Mouse (Mus musculus) MEL (cell line): ENCODE data around the gene Cd248. TPM values are rescaled to one million over a fixed set of nuclear protein-coding genes. Genes with fewer than 3 reads are reported as not detected.

ENCODE experiments used
- DNase-seq: peaks from one replicate; pipeline ENCODE4 v3.0.0; 2011; ENCODE audit warnings: low read depth, low spot score
- H3K27ac ChIP-seq: 2 replicates; pipeline ENCODE4 v1.5.1; 2012; ENCODE audit warnings: low read depth, mild to moderate bottlenecking, control low read depth, low read length, moderate library complexity; ENCODE audit not compliant: control insufficient read depth
- H3K27me3 ChIP-seq, 2 experiments: fragments of 150-350 bp in 1 of 2; sonication (generic) in 1 of 2; 2 replicates each; pipeline ENCODE4 v1.6.1; 2012; ENCODE audit warnings: low read length in 2 of 2, mild to moderate bottlenecking in 2 of 2, improper control_type of control experiment in 1 of 2, moderate library complexity in 1 of 2; ENCODE audit not compliant: insufficient read depth in 2 of 2, control insufficient read depth in 1 of 2
- H3K36me3 ChIP-seq, 2 experiments: 2 replicates each; pipeline ENCODE4 v1.6.1; 2012 to 2014; ENCODE audit warnings: low read length in 2 of 2, improper control_type of control experiment in 1 of 2, inconsistent platforms in 1 of 2, mild to moderate bottlenecking in 1 of 2; ENCODE audit not compliant: insufficient read depth in 2 of 2, control insufficient read depth in 1 of 2
- H3K4me1 ChIP-seq, 2 experiments: fragments of 150-350 bp in 1 of 2; sonication (generic) in 1 of 2; 2 replicates each; pipeline ENCODE4 v1.6.1; 2012; ENCODE audit warnings: low read length in 2 of 2, improper control_type of control experiment in 1 of 2, mild to moderate bottlenecking in 1 of 2; ENCODE audit not compliant: insufficient read depth in 2 of 2, control insufficient read depth in 1 of 2
- H3K4me3 ChIP-seq, 2 experiments: fragments of 150-350 bp in 1 of 2; sonication (generic) in 1 of 2; 2 replicates each; pipeline ENCODE4 v1.5.1; 2012; ENCODE audit warnings: low read depth in 2 of 2, low read length in 2 of 2, mild to moderate bottlenecking in 2 of 2, moderate library complexity in 2 of 2, control low read depth in 1 of 2, improper control_type of control experiment in 1 of 2; ENCODE audit not compliant: control insufficient read depth in 1 of 2, insufficient read depth in 1 of 2
- H3K79me2 ChIP-seq: 2 replicates; pipeline ENCODE4 v1.6.1; 2012; ENCODE audit warnings: mild to moderate bottlenecking, low read length, moderate library complexity; ENCODE audit not compliant: control insufficient read depth, poor library complexity, insufficient read depth
- H3K9ac ChIP-seq: 2 replicates; pipeline ENCODE4 v1.6.1; 2012; ENCODE audit warnings: low read depth, mild to moderate bottlenecking, control low read depth, low read length, moderate library complexity; ENCODE audit not compliant: control insufficient read depth, poor library complexity, severe bottlenecking
- H3K9me3 ChIP-seq: fragments of 150-350 bp; sonication (generic); replicated peaks from 2 replicates; pipeline ENCODE4 v1.6.1; 2012; ENCODE audit warnings: mild to moderate bottlenecking, low read length, improper control_type of control experiment, moderate library complexity; ENCODE audit not compliant: insufficient read depth
- CTCF ChIP-seq, 3 experiments: IDR thresholded peaks in 2 of 3; conservative IDR thresholded peaks in 1 of 3; 2 replicates each; pipeline ENCODE4 v1.5.1; 2011 to 2012; ENCODE audit warnings: low read length in 3 of 3, low read depth in 2 of 3, mild to moderate bottlenecking in 2 of 3, improper control_type of control experiment in 1 of 3, inconsistent platforms in 1 of 3, mixed read lengths in 1 of 3, moderate library complexity in 1 of 3; ENCODE audit not compliant: control insufficient read depth in 1 of 3, insufficient read depth in 1 of 3, poor library complexity in 1 of 3, severe bottlenecking in 1 of 3
- EP300 ChIP-seq, 2 experiments: IDR thresholded peaks; 2 replicates each; pipeline ENCODE4 v1.6.1; 2011; ENCODE audit warnings: improper control_type of control experiment in 2 of 2, low read length in 2 of 2, low read depth in 1 of 2, mild to moderate bottlenecking in 1 of 2
- ETS1 ChIP-seq: IDR thresholded peaks from 2 replicates; pipeline ENCODE4 v1.6.1; 2012; ENCODE audit warnings: low read depth, mild to moderate bottlenecking, inconsistent platforms, low read length, improper control_type of control experiment, moderate library complexity
- GABPA ChIP-seq: IDR thresholded peaks from 2 replicates; pipeline ENCODE4 v1.6.1; 2012; ENCODE audit warnings: low read depth, mild to moderate bottlenecking, inconsistent platforms, low read length, improper control_type of control experiment, moderate library complexity
- MAX ChIP-seq: IDR thresholded peaks from 2 replicates; pipeline ENCODE4 v1.6.1; 2011; ENCODE audit warnings: low read length, improper control_type of control experiment
- MYC ChIP-seq: IDR thresholded peaks from 2 replicates; pipeline ENCODE4 v1.6.1; 2011; ENCODE audit warnings: low read depth, mild to moderate bottlenecking, low read length, improper control_type of control experiment, moderate library complexity
- NRF1 ChIP-seq: IDR thresholded peaks from 2 replicates; pipeline ENCODE4 v1.6.1; 2014; ENCODE audit warnings: low read depth, mild to moderate bottlenecking, inconsistent platforms, low read length, improper control_type of control experiment, moderate library complexity; ENCODE audit not compliant: poor library complexity, insufficient read depth, severe bottlenecking
- POLR2AphosphoS2 ChIP-seq: IDR thresholded peaks from 2 replicates; pipeline ENCODE4 v1.6.1; 2011; ENCODE audit warnings: low read length, improper control_type of control experiment
- RAD21 ChIP-seq: IDR thresholded peaks from 2 replicates; pipeline ENCODE4 v1.6.1; 2011; ENCODE audit warnings: mild to moderate bottlenecking, low read depth, low read length, improper control_type of control experiment
- RCOR1 ChIP-seq: IDR thresholded peaks from 2 replicates; pipeline ENCODE4 v1.6.1; 2012; ENCODE audit warnings: low read depth, mild to moderate bottlenecking, inconsistent platforms, low read length, improper control_type of control experiment
- SMC3 ChIP-seq: IDR thresholded peaks from 2 replicates; pipeline ENCODE4 v1.6.1; 2011; ENCODE audit warnings: low read depth, low read length, improper control_type of control experiment
- TBP ChIP-seq: IDR thresholded peaks from 2 replicates; pipeline ENCODE4 v1.8.0; 2011; ENCODE audit warnings: low read depth, low read length, improper control_type of control experiment
- TCF12 ChIP-seq: IDR thresholded peaks from 2 replicates; pipeline ENCODE4 v1.6.1; 2014; ENCODE audit warnings: low read depth, mild to moderate bottlenecking, inconsistent platforms, low read length, improper control_type of control experiment, moderate library complexity
- UBTF ChIP-seq: IDR thresholded peaks from 2 replicates; pipeline ENCODE4 v1.6.1; 2012; ENCODE audit warnings: low read depth, mild to moderate bottlenecking, inconsistent platforms, low read length, improper control_type of control experiment, moderate library complexity, borderline replicate concordance; ENCODE audit not compliant: insufficient read depth
- USF2 ChIP-seq, 2 experiments: IDR thresholded peaks; 2 replicates each; pipeline ENCODE4 v1.6.1; 2011 to 2012; ENCODE audit warnings: improper control_type of control experiment in 2 of 2, low read length in 2 of 2, borderline replicate concordance in 1 of 2, inconsistent platforms in 1 of 2, low read depth in 1 of 2, mild to moderate bottlenecking in 1 of 2; ENCODE audit not compliant: insufficient read depth in 1 of 2
- ZC3H11A ChIP-seq: IDR thresholded peaks from 2 replicates; pipeline ENCODE4 v1.6.1; 2012; ENCODE audit warnings: low read depth, mild to moderate bottlenecking, inconsistent platforms, low read length, improper control_type of control experiment
- ZNF384 ChIP-seq: IDR thresholded peaks from 2 replicates; pipeline ENCODE4 v1.6.1; 2012; ENCODE audit warnings: low read depth, mild to moderate bottlenecking, inconsistent platforms, low read length, improper control_type of control experiment
- polyA plus RNA-seq, 2 experiments: library from polyadenylated mRNA; stranded (reverse) in 1 of 2; unstranded in 1 of 2; fragments of >175 nt in 1 of 2; fragments of >200 nt in 1 of 2; gene quantifications; 2 replicates each; pipeline versions ENCODE4 v1.2.1 to v1.2.4; 2012; ENCODE audit warnings: low replicate concordance in 2 of 2, low read depth in 1 of 2; ENCODE audit not compliant: insufficient read length in 2 of 2, insufficient read depth in 1 of 2, missing spikeins in 1 of 2
- total RNA-seq: library from RNA; depleted of rRNA; stranded (reverse); fragments of 300-350 nt; gene quantifications from 2 replicates; pipeline ENCODE4 v1.2.3, GENCODE M21; 2012

The Cd248 gene
- total and polyA plus RNA-seq, 3 experiments = 0.27 to 0.86 TPM; not detected in 1

DNA sequence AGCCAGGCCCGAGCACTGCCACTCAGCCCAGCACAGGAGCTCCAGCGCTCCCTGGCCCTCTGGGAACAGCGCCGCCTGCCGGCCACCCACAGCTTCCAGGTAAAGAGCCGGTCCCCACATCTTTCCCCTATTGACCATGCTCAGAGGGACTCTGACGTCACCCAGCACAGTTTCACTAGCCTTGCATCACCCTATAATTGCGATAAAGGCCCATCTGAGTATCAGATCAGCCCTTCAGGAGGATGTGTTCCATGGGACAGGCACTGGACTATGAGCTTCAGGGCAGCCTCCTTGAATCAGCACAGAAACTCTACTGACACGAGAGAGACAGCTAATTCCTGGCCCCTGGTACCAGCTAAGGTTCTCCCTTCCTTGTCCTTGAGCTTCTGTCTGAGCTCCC lies 14.0 kb upstream of the Cd248 start (continued):
- TF ChIP-seq TCF12 (peak; percentile 54; the same call in 1 of the 2 replicates), MYC (peak; percentile 46; the same call in 1 of the 2 replicates), POLR2AphosphoS2 (peak; percentile 79), CTCF (IDR thresholded peaks at IDR 0.05 in 2 of 3, conservative IDR thresholded peaks at IDR 0.05 in 1 of 3; ENCODE audit: control insufficient read depth in 1 of 3, insufficient read depth in 1 of 3, low read depth in 2 of 3, low read length in 3 of 3, poor library complexity in 1 of 3, severe bottlenecking in 1 of 3) (peak; percentile 96 to 99 (median 96)), ZNF384 (no peak), USF2 (IDR thresholded peaks at IDR 0.05; ENCODE audit: borderline replicate concordance in 1 of 2, insufficient read depth in 1 of 2, low read depth in 1 of 2, low read length in 2 of 2) (no peak), EP300 (IDR thresholded peaks at IDR 0.05; ENCODE audit: low read depth in 1 of 2, low read length in 2 of 2) (peak in 1 of 2 experiments; percentile 84; a peak in 2 of 4 replicates), NRF1 (peak; percentile 70), RCOR1 (no peak), MAX (no peak), ETS1 (peak; percentile 86), TBP (0 out of 2 replicates have a peak, but pooled peaks have one; percentile 13)

DNA sequence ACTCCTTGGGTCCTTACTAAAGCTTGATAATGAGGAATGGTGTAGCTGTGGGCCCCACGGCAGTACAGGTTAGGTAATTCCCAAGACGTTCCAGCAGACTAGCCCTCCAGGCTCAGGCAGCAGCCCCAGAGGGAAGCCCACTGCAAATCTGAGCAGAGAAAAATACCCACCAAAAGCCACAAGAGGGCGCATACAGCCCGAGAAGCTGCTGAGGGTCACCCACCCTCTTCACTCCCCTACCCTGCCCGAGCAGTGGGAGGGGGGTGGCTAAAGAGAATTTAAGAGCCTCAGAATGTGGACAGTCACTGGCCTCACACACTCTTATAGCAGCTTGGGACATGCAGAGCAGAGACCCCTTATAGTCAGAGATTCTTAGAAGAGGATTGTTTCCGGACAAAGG lies 11.6 kb upstream of the Cd248 start:
- H3K79me2 ChIP-seq = no peaks in the 10 kb centered on the region

More for the DNA sequence above, 11.6 kb upstream of the Cd248 start:
- H3K36me3 ChIP-seq = peaks cover 0 to 21% of the 10 kb centered on the region in 2 experiments; a peak in 2 of 4 replicates
- H3K27me3 ChIP-seq = no peaks in the 10 kb centered on the region
- no peak overlapping the region for H3K4me3 ChIP-seq
- no peak overlapping the region for H3K27ac ChIP-seq
- no peak for TF ChIP-seq TCF12
- peak; percentile 69 for TF ChIP-seq ZC3H11A
- TF ChIP-seq SMC3 = peak; percentile 81
- no peak for TF ChIP-seq GABPA
- no peak for TF ChIP-seq NRF1
- TF ChIP-seq CTCF (IDR thresholded peaks at IDR 0.05 in 2 of 3, conservative IDR thresholded peaks at IDR 0.05 in 1 of 3; ENCODE audit: control insufficient read depth in 1 of 3, insufficient read depth in 1 of 3, low read depth in 2 of 3, low read length in 3 of 3, poor library complexity in 1 of 3, severe bottlenecking in 1 of 3) = peak; percentile 72 to 84 (median 79)
- no peak for TF ChIP-seq ETS1
- no peak for TF ChIP-seq TBP
- peak; percentile 70 for TF ChIP-seq RAD21
- TF ChIP-seq UBTF = no peak
- no peaks in the 10 kb centered on the region for H3K9me3 ChIP-seq
- peak; percentile 62 for DNase-seq
- peaks cover 7 to 41% of the 10 kb centered on the region in 2 experiments; a peak in 3 of 4 replicates for H3K4me1 ChIP-seq
- H3K9ac ChIP-seq = no peak overlapping the region
